Mouse (Mus musculus) intestine, postnatal 0 days (tissue): ENCODE data around the gene Mocs1. TPM values are rescaled to one million over a fixed set of nuclear protein-coding genes. Genes with fewer than 3 reads are reported as not detected.

Experiments used
- ATAC-seq: fragments of 200-750 bp; cut with Nextera tagmentation; 2 replicates; pipeline ENCODE4 v1.8.0; 2017; ENCODE audit warnings: mild to moderate bottlenecking, moderate TSS enrichment, moderate library complexity
- H3K27ac ChIP-seq: fragments of 300-500 bp; sonication (generic); 2 replicates; pipeline ENCODE4 v1.5.1; 2014; ENCODE audit warnings: mild to moderate bottlenecking, low read depth, low read length, moderate library complexity
- H3K27me3 ChIP-seq: fragments of 300-500 bp; sonication (generic); replicated peaks from 2 replicates; pipeline ENCODE4 v1.6.1; 2014; ENCODE audit warnings: low read length, mixed read lengths; ENCODE audit not compliant: control insufficient read depth, insufficient read depth
- H3K36me3 ChIP-seq: fragments of 300-500 bp; sonication (generic); 2 replicates; pipeline ENCODE4 v1.6.1; 2014; ENCODE audit warnings: mild to moderate bottlenecking, moderate library complexity; ENCODE audit not compliant: control insufficient read depth, insufficient read depth
- H3K4me1 ChIP-seq: fragments of 300-500 bp; sonication (generic); replicated peaks from 2 replicates; pipeline ENCODE4 v1.6.1; 2014; ENCODE audit warnings: antibody characterized with exemption, low read length, mixed read lengths; ENCODE audit not compliant: control insufficient read depth, insufficient read depth
- H3K4me2 ChIP-seq: fragments of 300-500 bp; sonication (generic); replicated peaks from 2 replicates; pipeline ENCODE4 v1.6.1; 2014; ENCODE audit warnings: low read depth, mild to moderate bottlenecking, moderate library complexity
- H3K4me3 ChIP-seq: fragments of 300-500 bp; sonication (generic); 2 replicates; pipeline ENCODE4 v1.5.1; 2014; ENCODE audit warnings: low read depth, low read length
- H3K9ac ChIP-seq: fragments of 300-500 bp; sonication (generic); 2 replicates; pipeline ENCODE4 v1.6.1; 2014; ENCODE audit warnings: mild to moderate bottlenecking, low read depth, low read length
- H3K9me3 ChIP-seq: fragments of 300-500 bp; sonication (generic); 2 replicates; pipeline ENCODE4 v1.6.1; 2016; ENCODE audit warnings: mixed run types; ENCODE audit not compliant: control insufficient read depth
- CTCF ChIP-seq: sonication (generic); IDR thresholded peaks from 2 replicates; pipeline ENCODE4 v1.5.1; 2016; ENCODE audit warnings: low read depth, mild to moderate bottlenecking, control low read depth, antibody characterized with exemption, moderate library complexity
- WGBS: fragments of 180-500 bp; shearing (Covaris S2); extraction: QIAGEN DNeasy Blood & Tissue Kit; methylation state at CpG from one replicate; pipeline ENCODE4 v1.1.7; 2014; 5-methylcytosine and 5-hydroxymethylcytosine counted together
- polyA plus RNA-seq: library from polyadenylated mRNA; unstranded; fragments of >200 nt; fragmentation: Nextera tagmentation; extraction: Ambion mirVana; gene quantifications from 2 replicates; pipeline ENCODE4 v1.2.1, GENCODE M21; 2015

Gene Mocs1
- polyA plus RNA-seq, 1 experiment from 2014 or later, result 11.1 TPM

- peaks cover 9% of the 10 kb centered on the region for H3K4me1 ChIP-seq
- 53% methylated on average over 6 of the region's 6 CpGs for WGBS
- no peak for TF ChIP-seq CTCF
- H3K36me3 ChIP-seq, result peaks cover 17% of the 10 kb centered on the region; the same call in 1 of the 2 replicates
- peak; percentile 26 for ATAC-seq
- peak overlapping the region; percentile 90 for H3K4me3 ChIP-seq
- H3K4me2 ChIP-seq, result peak overlapping the region; percentile 95
- H3K9ac ChIP-seq, result 0 out of 2 replicates have a peak overlapping the region, but pooled peaks have one; percentile 2
- H3K27ac ChIP-seq, result peak overlapping the region; percentile 30
- H3K27me3 ChIP-seq, result no peaks in the 10 kb centered on the region
- no peaks in the 10 kb centered on the region for H3K9me3 ChIP-seq
These were observed 1.4 kb downstream of the Mocs1 start for GRCm38 (mm10) chr17:49429471-49430129.

- H3K4me3 ChIP-seq, result peak overlapping the region; percentile 90
- H3K9me3 ChIP-seq, result no peaks in the 10 kb centered on the region
- H3K9ac ChIP-seq, result no peak overlapping the region
- ATAC-seq, result no peak
- H3K36me3 ChIP-seq, result peaks cover 23% of the 10 kb centered on the region
- peaks cover 9% of the 10 kb centered on the region for H3K4me1 ChIP-seq
- peak overlapping the region; percentile 0; the same call in 1 of the 2 replicates for H3K27ac ChIP-seq
- no peak for TF ChIP-seq CTCF
- no peaks in the 10 kb centered on the region for H3K27me3 ChIP-seq
- 69% methylated on average over 6 of the region's 6 CpGs for WGBS
- H3K4me2 ChIP-seq, result peak overlapping the region; percentile 95
These were observed 2.0 kb downstream of the Mocs1 start for GRCm38 (mm10) chr17:49430136-49430535.

GRCm38 (mm10) chr17:49431176-49431575, 3.0 kb downstream of the Mocs1 start:
- H3K27ac ChIP-seq, result no peak overlapping the region
- H3K4me2 ChIP-seq, result no peak overlapping the region
- TF ChIP-seq CTCF, result no peak
- no peak for ATAC-seq
- H3K4me1 ChIP-seq, result peaks cover 9% of the 10 kb centered on the region
- no peaks in the 10 kb centered on the region for H3K9me3 ChIP-seq
- no peaks in the 10 kb centered on the region for H3K27me3 ChIP-seq
- no peak overlapping the region for H3K4me3 ChIP-seq
- H3K36me3 ChIP-seq, result peaks cover 31% of the 10 kb centered on the region
- 87% methylated on average over 6 of the region's 6 CpGs for WGBS
- no peak overlapping the region for H3K9ac ChIP-seq

DNA sequence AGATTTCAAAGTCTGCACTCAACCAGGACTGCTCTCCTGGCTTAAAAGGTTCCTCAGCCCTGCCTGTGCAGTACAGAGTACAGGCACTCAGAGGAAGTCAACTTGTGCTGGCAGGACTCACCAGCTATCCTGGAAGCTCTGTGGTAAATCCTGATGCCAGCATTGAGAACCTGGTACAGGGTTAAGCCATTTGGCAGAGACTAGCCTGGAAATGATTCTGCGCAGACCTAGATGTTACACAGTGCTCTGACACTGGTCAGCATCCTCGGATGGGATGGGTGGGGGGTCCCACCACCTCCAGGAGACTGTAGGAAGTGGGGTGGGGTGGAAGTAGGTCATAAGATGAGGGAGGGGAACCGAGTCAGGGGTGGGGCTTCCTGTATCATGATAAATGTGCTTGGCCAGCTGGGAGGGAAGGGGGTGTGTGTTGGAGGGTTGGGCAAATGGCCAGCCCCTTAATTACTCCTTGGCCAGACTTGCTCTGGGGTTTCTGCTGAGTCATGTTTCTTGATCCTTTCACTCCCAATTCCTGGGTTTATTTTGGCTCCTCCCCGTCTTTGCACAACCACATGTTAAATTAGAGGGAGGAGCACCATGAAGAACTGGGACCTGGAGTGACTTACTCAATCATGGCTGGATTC, 4.0 kb downstream of the Mocs1 start:
- Histone ChIP-seq H3K4me2 (no peak overlapping the region), H3K9me3 (no peaks in the 10 kb centered on the region), H3K36me3 (peaks cover 34% of the 10 kb centered on the region), H3K27me3 (no peaks in the 10 kb centered on the region), H3K4me3 (no peak overlapping the region), H3K27ac (0 out of 2 replicates have a peak overlapping the region, but pooled peaks have one; percentile 7), H3K4me1 (peaks cover 9% of the 10 kb centered on the region), H3K9ac (no peak overlapping the region)
- TF ChIP-seq CTCF, result no peak
- WGBS, result 32% methylated on average over 4 of the region's 4 CpGs
- no peak for ATAC-seq

GRCm38 (mm10) chr17:49433071-49433470, 4.9 kb downstream of the Mocs1 start:
- H3K4me2 ChIP-seq, result no peak overlapping the region
- no peaks in the 10 kb centered on the region for H3K9me3 ChIP-seq
- peaks cover 9% of the 10 kb centered on the region for H3K4me1 ChIP-seq
- H3K36me3 ChIP-seq, result peaks cover 38% of the 10 kb centered on the region
- H3K4me3 ChIP-seq, result no peak overlapping the region
- WGBS, result 93% methylated on average over 6 of the region's 6 CpGs
- H3K9ac ChIP-seq, result no peak overlapping the region
- H3K27ac ChIP-seq, result no peak overlapping the region
- TF ChIP-seq CTCF, result no peak
- H3K27me3 ChIP-seq, result no peaks in the 10 kb centered on the region
- no peak for ATAC-seq

GRCm38 (mm10) chr17:49434236-49434635, 6.1 kb downstream of the Mocs1 start:
- Histone ChIP-seq H3K9ac (no peak overlapping the region), H3K4me2 (no peak overlapping the region), H3K4me1 (peaks cover 9% of the 10 kb centered on the region), H3K27ac (no peak overlapping the region), H3K4me3 (no peak overlapping the region), H3K36me3 (peaks cover 48% of the 10 kb centered on the region), H3K9me3 (no peaks in the 10 kb centered on the region), H3K27me3 (no peaks in the 10 kb centered on the region)
- no peak for TF ChIP-seq CTCF
- no peak for ATAC-seq
- 72% methylated on average over 6 of the region's 6 CpGs for WGBS
